Mouse (Mus musculus) skeletal muscle tissue, adult 2 months (tissue): Measurements from ENCODE around the gene Sycp2.

Experiments
- DNase-seq: peaks from one replicate; pipeline ENCODE4 v3.0.0-alpha.2; 2012; ENCODE audit warnings: low read depth, low spot score

Sycp2 gene

DNA sequence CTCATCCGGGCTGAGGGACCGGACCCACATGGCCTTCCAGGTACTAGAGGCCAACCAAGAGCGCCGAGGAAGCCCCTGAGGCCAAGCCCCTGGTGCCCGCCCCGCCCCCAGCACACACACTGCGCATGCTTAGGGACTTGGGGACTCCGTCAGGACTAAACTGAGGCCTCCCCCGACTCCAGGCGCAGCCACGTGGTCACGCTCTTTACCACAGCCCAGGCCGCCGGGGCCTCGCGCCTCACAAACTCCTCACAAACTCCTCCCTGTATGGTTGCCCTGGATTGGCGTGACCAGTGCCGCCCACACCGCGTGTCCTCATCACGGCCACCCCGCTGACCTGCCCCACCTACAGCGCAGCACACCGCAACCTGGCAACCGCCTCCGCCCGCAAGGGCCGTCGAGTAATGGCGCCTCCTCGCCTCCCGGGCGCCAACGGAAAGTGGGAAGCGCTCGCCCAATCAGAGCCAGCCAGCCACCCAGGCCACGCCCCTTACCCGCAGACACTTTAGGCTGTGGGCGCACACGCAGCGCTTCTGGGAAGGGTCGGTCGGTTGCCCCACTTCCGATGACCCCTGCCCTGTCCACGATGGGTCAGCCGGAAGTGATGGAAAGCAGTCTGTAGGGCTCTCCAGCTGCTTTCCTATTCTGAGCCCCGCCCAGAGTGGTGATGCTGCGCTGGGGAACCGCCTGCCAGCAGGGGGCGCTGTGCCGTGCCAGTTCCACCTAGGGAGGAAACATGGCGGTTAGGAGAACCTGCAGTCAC, at the start of gene Sycp2:
Gene Sycp2, minus strand, starts transcription at position 633 of the 763 bp plus-strand sequence.
- DNase-seq = no peak

DNA sequence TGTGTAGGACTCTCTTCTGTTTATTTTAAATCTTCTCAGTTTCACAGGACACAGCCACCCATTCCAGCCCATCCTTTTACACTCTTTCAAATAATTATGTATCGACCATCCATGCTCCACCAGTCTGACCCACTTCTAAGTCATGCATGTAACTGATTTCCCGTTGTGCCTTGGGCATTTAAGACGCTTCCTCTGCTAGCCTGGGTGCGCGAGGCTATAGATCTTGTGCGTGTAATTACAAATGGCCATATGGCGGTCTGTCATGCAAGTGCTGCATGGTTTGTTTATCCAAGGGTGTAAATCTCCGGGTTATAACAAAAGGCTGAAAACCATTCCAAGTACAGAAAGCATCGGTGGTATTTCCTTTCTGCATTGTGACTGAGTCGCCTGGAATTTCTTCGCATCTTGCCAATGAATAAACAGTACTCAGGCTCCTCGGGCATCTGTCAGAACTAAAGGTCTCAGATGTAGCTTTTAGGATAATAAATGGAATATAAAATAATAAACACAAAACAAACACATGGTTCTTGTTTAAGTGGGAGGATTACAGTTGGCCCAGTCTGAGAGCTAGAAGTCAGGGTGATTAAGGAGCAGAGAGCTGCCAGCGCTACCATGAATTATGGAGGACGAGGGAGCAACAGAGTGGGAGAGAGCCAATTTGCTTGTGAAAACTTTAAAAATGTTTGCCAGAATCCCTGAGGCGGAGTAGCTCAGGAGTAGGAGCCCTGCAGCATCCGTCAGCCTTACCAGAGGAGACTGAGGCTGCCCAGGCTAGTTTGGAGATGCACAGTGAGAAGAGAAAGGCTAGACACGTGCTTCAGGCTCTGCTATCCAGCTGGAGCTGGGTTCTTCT, 47.4 kb upstream of the Sycp2 start:
- no peak for DNase-seq

DNA sequence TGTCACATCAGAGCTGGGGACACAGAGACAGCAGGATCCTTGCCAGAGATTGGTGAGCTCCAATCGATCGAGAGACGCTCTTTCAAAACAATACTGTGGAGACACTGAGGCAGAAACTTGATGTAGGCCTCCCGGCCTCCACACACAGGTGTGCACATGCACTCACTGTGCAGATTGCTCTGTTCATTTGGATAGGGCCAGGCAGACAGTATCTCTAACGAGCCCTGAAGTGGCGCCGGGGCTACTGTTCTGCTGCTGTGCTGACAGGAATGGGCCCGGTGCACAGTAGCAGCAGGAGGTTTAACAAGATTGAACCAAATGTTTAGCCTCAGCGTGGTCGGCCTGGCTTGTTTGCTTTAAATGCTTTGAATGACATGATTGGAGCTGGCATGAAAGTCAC, 43.5 kb upstream of the Sycp2 start:
- no peak for DNase-seq

DNA sequence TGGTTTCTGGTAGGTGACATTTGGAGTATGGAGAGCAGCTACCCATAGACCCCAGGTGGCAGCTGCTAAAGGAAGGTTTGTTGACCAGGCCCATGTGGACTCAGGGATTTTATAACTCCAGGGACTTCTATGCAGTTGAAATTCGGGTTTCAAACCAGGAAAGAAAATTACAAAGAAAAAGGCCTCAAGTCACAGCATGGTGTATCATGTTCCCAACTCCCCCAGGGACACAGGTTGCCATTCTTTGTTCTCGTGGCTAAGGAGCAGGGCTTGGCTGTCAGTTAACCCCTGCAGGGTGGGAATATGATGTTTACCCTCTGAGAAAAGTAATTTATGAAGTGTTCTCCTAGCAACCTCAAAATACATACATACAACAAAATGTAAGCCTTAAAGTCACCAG, 42.8 kb upstream of the Sycp2 start:
- no peak for DNase-seq

DNA sequence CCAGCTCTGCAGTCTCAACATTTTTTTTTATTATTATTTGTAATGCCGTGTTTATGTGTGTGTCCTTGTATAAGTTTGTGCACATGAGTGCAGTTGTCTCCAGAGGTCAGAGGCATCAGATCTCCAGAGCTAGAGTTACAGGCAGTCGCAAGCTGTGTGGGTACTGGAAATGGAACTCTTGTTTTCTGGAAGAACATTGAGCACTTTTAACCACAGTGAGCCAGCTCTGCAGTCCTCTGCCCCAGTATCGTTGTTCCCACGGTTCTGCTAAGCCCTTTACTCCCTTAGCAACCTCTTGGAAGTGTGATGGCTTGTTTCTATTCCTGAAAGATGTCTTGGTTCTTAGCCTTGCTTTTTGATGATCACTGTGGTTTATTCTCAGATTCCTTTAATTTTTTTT, 41.9 kb upstream of the Sycp2 start:
- DNase-seq = no peak

DNA sequence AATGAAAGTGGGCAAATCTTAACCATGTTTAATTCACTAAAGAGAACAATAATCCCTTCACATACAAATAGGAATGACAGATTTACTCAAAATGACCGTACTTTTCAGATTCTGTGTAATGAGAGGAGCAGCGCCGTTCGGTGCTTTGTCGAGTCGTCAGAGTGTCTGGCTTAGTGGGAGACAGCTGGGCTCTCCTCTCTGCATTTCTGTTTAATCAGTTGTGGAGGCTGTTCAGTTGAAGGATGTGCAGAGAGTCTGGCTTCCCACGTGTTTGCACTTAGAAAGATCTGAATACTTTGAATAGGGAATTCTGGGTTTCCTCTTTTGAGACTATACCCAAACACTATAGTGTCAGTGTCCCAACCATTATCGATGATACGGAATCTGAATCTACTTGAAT, 29.8 kb upstream of the Sycp2 start:
- DNase-seq = no peak

DNA sequence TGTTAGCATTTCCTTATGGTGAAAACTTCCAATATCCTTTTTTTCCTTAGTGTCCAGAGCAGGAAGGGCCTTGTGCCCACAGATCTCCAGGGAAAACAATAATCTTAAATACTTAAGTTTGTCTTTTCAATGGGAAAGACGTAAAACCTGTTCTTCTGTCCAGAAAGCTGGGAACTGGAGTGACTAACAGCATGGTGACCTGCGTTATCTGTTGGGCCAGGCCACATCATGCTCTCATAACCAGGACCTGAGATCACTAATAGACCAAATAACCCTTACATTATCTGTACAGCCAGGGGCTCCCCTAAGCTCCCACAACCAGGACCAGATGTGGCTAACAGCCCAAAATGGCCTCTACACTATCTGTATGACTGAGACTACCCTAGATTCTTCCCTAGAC, 26.4 kb upstream of the Sycp2 start:
- no peak for DNase-seq

DNA sequence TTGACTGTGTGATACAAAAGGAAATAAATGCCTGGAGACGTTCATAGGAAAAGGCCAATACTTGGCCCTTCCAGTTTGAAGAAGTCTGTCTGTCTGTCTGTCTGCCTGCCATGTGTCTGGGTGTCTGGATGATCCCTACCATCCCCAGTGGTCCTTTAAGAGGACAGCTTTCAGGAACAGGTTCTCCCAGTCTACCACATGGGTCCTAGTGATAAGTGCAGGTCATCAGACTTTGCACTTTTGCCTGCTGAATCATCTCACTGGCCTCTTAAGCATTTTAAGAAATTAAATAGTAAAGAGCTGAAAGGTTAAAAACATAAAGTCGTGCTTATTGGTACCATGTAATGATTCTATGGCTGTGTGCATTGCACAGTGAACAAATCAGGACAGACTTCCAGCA, 26.0 kb upstream of the Sycp2 start:
- DNase-seq = no peak

DNA sequence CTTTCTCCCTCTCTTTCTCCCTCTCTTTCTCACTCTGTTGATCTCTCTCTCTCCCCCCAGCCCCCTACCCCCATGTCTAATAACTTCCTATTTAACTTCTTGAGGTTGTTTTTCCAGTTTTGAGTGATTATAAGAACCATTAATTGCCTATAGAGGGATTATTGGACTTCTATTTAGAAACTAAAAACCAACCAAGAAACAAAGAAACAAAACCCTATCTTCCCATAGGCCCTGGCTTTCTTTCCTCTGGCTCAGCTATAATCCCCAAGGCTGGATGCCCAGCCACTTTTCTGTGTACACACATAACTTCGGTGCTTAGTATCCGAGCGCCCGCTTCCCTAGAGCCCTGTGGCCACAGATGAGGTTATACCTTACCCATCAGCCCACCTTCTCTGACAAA, 22.7 kb upstream of the Sycp2 start, which contains the start of gene Cdh26:
Gene Cdh26, plus strand, starts transcription at position 301 of the 400 bp plus-strand sequence.
- no peak for DNase-seq

DNA sequence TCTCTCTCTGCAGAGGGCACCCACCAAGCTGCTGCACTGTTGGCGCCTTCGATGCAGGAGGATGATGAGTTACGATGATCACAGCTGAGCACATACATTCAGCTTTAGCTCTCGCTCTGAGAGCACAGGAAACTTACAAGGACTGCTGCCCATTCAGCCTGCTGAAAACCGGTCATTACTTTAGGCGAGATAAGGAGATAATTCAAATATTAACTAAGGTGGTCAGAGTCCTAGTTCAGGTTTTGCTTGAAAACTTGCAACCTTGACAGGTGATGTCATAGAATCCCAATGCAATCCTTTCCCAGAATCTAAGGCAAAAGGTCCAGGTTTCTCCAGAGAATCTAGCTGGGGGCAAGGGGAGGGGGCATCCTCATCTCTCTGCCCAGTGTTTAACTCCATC, 21.9 kb upstream of the Sycp2 start:
- DNase-seq = no peak

DNA sequence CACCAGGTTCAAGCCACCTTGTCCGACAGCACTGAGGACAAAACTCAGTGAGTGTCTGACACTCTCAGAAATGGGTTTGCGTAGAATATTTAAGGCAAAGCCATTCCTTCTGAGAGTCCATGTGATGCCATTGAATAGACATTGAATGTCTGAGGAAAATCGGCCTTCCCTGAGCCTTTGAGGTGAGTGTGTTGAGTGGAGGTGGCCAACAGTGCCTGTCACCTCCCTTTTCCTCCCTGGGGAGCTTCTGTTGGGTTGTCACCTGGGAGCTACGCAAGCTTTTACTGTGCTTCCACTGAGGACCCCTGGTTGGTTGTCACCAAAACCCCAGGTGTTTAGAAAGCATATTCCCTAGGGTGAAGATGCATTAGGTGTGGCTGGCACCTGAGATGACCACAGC, 21.2 kb upstream of the Sycp2 start:
- no peak for DNase-seq

DNA sequence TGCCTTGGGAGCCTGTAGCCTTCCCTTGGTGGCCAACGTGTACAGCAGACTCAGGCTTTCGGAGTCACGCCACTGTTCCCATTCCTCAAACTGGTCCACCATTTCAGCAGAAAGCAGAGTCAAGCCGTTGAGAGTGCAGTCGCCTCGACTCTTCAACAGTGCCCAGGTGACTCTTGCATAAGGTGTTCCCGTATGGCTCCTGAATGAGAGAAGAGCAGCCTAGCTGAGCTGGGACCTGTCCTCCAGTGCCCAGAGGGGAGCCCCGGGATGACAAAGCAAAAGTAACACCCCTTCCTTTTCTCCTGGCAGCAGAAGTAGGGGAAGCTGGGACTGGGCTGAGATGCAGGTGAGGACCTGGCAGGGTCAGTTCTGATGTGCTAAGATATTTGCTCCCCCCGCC, 20.7 kb upstream of the Sycp2 start:
- DNase-seq = no peak

DNA sequence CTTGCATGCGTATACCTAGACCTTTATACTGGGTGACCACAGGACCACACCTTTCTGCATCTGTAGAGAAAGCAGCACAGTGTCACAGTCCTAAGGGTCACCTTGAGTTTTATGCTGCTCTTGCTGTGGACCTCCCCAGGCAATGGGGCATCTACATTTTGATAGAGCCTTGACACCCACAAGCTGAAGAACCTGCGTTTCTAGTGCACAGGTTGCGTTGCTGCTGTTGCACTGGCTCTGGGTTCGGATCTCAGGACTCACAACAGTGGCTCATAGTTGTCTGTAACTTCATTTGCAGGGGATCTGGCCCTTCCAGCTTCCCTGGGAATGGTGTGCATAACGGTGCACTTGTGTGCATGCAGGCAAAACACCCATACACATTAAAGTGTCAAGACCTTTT, 19.7 kb upstream of the Sycp2 start:
- no peak for DNase-seq

DNA sequence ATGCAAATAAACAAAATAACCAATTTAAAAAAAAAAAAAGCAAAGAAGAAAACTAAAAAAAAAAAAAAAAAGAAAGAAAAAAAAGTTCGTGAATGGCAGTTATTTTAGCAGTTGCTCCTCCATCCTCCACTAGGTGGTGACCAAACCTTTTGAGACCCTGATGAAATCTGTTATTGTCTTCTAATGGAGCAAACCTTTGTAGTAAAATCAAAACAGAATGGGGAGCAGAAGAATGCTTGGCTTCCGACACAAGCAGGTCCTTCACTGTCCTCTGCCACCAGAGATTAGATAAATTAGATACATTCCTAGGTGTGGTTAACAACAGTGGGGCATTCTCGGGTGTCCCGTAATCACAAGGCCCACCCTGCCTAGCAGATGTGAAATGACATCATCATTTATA, 18.7 kb upstream of the Sycp2 start:
- no peak for DNase-seq

DNA sequence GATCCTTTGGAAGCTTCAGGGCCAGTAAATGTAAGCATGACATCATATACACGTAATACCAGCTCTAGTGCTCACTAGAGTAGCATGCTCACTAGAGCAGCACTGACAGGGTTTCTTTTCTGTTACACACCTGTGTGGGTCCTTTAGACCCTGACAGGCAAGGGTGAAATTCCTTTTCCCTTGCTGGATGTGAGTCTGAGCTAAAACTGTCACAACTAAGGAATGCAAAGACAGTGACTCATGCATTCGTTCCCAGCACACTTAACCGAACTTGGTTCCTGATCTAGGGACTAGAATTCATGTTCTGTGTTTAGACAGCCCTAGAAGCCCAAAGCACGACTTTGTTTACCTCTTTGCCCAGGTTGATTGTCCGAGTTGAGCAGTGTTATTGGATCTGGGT, 15.7 kb upstream of the Sycp2 start:
- DNase-seq = no peak

DNA sequence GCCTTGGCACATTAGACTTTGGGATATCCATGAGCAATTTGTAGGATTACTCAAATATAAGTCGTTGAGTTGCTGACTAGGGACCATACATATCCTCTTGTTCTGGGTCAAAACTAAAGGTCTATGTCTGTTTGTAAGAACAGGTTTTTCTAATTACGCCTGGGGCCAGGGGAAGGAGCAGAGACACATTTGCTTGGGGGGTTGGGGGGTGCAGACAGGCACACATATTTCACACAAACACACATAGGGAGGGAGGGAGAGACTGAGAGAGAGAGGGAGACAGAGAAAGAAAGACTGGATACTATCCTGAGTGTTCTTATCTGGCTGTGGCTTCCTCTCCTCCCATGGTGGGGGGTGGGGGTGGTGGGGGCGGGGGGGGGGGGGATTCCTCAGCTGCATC, 14.7 kb upstream of the Sycp2 start:
- DNase-seq = no peak

DNA sequence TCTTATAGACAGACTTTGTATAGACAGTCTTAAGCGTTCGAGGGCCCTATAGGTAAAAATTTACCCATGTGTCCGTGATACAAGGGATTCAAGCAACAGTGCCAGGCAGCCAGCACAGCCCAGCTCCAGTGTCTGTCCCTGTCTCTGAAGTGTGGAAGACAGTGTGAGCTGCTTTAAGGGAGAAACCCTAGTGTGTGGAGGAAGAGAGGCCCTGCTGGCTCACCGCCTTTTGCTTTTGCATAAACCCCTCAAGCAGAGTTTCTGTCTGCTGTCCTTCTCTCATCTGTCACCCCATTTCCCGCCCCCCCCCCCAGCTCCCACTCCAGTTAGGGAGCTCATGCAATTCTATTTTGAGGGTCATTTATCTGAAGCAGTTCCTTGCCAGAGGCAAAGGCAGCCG, 14.1 kb upstream of the Sycp2 start:
- no peak for DNase-seq

DNA sequence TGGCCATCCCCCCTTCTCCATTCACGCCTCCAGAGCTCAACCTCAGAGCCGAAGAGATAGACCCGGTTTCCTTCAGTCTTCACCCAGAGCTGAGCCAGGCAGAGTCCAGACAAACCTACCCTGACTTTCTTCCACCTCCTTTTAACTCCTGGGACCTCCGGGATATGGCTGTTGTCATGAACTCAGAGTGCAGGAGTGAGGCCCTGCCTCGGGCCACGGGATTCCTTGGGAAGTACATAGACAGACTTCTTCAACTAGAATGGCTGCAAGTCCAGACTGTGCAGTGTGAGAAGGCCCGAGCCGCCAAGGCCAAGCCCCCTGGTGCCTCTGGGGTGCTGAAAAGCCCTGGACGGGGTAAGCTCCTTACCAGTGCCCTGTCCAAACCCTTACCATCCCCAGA, 13.1 kb upstream of the Sycp2 start:
- DNase-seq = no peak

DNA sequence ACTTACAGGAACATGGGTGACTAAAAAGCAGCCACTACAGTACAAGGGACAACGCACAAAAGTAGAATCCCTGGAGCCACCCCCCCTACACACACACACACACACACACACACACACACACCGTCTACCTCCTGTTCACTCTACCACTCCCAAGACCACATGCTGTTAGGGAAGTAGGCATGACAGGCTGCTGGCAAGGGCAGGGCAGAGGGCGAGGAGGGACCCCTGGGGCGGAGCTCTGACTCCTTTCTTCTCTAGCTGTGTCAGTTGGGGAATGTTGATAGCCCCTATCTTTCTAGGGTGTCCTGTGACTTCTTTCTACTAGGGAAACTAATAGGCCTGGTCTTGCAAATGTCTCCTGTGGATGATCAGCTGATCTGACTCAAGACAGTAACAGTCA, 9.5 kb upstream of the Sycp2 start:
- no peak for DNase-seq

DNA sequence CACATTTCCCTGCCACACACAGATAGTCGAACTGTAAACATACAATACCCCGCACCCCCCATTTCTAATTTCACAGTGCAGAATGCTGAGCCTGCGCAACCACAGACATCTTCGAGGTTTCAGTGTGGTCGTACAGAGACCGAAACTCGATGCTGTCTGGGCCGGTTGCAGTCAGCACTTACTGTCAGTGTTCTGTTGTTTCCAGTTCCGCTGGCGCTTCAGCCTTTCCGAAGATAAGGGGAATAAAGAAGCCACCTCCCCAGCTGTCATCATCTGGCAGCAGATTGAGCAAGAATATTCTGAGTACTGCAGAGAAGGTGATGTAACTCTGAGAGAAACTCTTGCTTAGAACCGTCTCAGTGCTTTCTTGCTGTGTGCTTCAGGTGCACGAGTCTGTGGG, 8.9 kb upstream of the Sycp2 start:
- no peak for DNase-seq

DNA sequence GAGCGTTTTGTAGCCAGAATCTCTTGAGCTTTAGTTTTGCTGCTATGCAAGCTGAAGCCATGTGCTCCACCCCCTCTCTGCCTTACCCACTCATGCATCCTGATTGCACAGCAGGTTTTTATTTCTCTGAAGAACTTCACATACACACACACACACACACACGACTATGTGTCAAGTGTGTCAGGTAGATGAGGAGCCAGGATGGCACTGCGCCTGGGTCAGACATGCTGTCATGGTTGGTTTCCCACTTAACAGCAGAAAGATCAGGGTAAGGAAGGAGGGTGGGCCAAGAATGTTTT, 7.6 kb upstream of the Sycp2 start:
- no peak for DNase-seq

DNA sequence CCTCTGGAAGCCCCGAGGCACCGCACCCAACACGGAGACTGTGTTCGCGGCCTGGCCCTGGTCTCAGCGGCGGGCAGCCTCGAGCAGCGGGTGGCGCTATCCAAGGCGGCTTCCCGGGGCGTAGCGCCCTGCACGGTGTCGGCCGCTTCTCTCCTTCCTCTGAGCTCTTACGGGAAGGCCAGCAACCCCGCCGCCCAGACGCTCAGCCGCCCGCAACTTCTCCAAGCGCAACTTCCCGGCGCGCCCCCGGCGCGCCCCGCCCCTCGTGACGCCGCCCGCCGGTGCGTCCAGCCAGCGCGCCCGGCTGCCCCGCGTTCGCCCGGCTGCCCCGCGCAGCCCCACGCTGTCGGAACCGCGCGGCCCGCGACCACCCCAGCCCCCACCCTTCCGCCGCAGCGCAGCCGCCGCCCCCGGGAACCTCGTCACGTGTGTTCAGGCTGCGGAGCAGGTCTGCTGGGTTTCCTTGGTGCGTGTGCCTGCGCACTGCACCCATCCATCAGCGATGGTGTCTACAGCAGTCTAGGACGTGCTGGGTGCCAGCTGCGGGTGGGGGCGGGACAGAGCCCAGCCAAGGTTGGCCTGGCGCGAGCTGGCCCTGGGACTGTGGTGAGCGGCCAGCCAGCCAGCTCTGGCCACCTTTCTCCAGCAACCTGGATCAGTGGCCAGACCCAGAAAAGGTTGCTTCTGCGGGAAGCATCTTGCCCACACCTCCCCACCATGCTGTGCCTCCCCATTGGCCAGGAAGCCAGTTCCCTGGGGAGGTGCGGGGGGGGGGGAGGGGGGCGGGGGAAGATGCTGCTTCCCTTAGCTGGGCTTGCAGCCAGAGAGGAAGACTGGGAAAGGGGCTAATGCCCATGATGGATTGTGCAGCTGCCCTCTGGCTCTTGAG, 7.0 kb upstream of the Sycp2 start, which contains the start of the genes Ppp1r3d and Fam217b:
Gene Ppp1r3d, minus strand, starts transcription at position 212 of the 889 bp plus-strand sequence.
Gene Fam217b, plus strand, starts transcription at position 264 of the 889 bp plus-strand sequence.
- DNase-seq = peak; percentile 53
